Mouse (Mus musculus) gastrocnemius, postnatal 36 days (tissue): ENCODE data around the gene Arhgef3. TPM values are rescaled to one million over a fixed set of nuclear protein-coding genes. Genes with fewer than 3 reads are reported as not detected.

Source experiments
- DNase-seq, 2 experiments: peaks; one replicate each; pipeline ENCODE4 v3.0.0; 2022
- intact Hi-C: fragments of 180-260 bp; cut with DNase I; formaldehyde crosslinking; loops from one replicate; pipeline ENCODE4 v1.15.1; 2025
- microRNA-seq, 2 experiments: library from miRNA; unstranded; fragments of <30 nt; microRNA quantifications; one replicate each; pipeline ENCODE4 v1.2.0; 2021
- total RNA-seq, 2 experiments: library from RNA; stranded (reverse); gene quantifications; 2 replicates each; pipeline ENCODE4 v1.2.3; 2021

The Arhgef3 gene
- total RNA-seq, 2 experiments from 2014 or later: 8.7 to 10.1 TPM

- no peak for DNase-seq
Measured at GRCm38 (mm10) chr14:27432064-27432463, 317.4 kb downstream of the Arhgef3 start.

GRCm38 (mm10) chr14:27436116-27436515 is 321.4 kb downstream of the Arhgef3 start:
- no peak for DNase-seq
- intact Hi-C loops: no loop called here

More at GRCm38 (mm10) chr14:27432064-27432463, 317.4 kb downstream of the Arhgef3 start:
- intact Hi-C loops: no loop called here

- intact Hi-C loops: no loop called here
- DNase-seq: no peak
Measured at GRCm38 (mm10) chr14:27436826-27437225, 322.1 kb downstream of the Arhgef3 start.

- no peak for DNase-seq
- intact Hi-C loops: no loop called here
Measured at GRCm38 (mm10) chr14:27440921-27441320, 326.2 kb downstream of the Arhgef3 start.

GRCm38 (mm10) chr14:27444851-27445281 is 330.2 kb downstream of the Arhgef3 start:
- intact Hi-C loops: no loop called here
- DNase-seq: no peak

- no peak for DNase-seq
Measured at GRCm38 (mm10) chr14:27446963-27447362, 332.3 kb downstream of the Arhgef3 start.

More at GRCm38 (mm10) chr14:27446963-27447362, 332.3 kb downstream of the Arhgef3 start:
- intact Hi-C loops: no loop called here

Small RNAs within 50 kb of the gene (microRNA-seq; reads per million reads assigned to microRNA genes)
- gene Gm23633: 0 reads per million in 2 experiments

Other genes with a start within 250 kb of the Arhgef3 start
- gene Asb14, start 220.3 kb upstream of the Arhgef3 start, total RNA-seq: 10 to 100 TPM; 86.5 to 96.4 TPM
- 10 to 100 TPM; 14.4 to 14.6 TPM for gene Appl1, start 143.7 kb upstream of the Arhgef3 start, total RNA-seq
- gene Hesx1, start 120.5 kb upstream of the Arhgef3 start, total RNA-seq: not detected
- gene Il17rd, start 76.0 kb upstream of the Arhgef3 start, total RNA-seq: 1 to 10 TPM; 2.5 TPM